Mouse (Mus musculus) cerebellum, postnatal 4 days (tissue): ENCODE results near the gene Sypl2.

Experiments
- DNase-seq, 2 experiments: peaks; one replicate each; pipeline ENCODE4 v3.0.0; 2022; ENCODE audit warnings: low spot score in 2 of 2, mixed read lengths in 1 of 2

The Sypl2 gene

GRCm38 (mm10) chr3:108205601-108206000 lies 20.8 kb downstream of the Sypl2 start:
- no peak for DNase-seq

DNA sequence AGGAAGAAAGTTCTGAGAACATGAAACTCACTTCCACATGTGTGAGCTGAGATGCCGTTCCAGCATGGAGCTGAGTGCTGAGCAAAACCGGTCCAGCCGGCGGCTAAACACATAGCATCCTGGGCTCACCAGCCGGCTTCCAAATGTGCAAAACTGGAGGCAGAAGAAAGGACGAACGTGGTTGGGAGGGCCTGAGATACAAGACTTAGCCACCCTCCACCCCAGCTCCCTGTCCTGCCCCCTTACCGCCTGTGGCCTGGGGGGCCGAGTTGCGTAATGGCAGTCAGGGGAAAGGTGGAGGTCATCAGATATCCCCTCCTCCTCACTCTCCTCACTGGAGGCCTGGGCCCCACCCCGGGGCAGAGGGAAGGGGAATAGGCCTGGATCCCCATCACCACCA lies 22.0 kb downstream of the Sypl2 start:
- no peak for DNase-seq

- DNase-seq: peak; percentile 67 to 77
These were observed 22.7 kb downstream of the Sypl2 start for GRCm38 (mm10) chr3:108203621-108204325.

DNA sequence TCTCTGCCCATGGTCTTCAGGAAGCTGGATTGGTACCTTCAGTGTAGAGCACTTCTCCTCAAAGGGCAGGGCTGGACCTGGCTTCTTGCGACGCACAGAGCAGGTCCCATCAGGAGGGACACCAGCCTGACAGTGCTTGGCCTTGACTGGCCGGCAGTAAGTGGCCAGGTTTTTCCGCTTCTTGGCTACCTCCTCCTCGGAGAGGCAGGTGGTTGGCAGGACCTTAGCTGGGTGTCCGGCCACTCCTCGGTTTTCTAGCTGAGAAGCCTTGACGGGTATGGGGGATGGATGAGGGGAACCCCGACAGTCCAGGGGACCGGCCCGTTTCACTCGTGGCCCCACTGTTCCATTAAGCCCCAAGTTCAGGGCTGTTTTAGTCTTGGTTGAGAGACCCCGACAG lies 23.2 kb downstream of the Sypl2 start:
- DNase-seq: no peak

DNA sequence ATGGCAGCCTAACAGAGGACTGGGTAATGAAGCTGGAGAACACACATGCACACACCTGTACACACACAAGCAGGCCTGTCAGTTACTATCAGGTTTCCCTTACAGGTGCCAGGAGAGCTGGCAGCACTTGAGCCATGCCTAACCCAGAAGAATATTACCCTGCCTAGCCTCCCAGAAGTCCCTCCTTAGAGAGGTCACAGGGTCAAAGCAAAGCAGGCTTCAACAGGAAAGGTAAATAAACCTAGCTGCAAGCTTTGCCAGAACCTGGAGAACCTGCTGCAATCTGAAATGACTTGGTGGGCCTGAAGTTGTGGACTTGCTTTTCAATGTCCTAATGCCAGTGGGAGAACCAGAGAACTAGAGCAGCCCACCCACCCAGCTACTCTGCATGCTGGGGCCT lies 23.9 kb downstream of the Sypl2 start:
- no peak for DNase-seq

- peak; percentile 58 to 78 for DNase-seq
These were observed 25.8 kb downstream of the Sypl2 start, which contains the start of gene Cyb561d1 for GRCm38 (mm10) chr3:108200329-108201323. Gene Cyb561d1, minus strand, starts transcription at chr3:108201212.

DNA sequence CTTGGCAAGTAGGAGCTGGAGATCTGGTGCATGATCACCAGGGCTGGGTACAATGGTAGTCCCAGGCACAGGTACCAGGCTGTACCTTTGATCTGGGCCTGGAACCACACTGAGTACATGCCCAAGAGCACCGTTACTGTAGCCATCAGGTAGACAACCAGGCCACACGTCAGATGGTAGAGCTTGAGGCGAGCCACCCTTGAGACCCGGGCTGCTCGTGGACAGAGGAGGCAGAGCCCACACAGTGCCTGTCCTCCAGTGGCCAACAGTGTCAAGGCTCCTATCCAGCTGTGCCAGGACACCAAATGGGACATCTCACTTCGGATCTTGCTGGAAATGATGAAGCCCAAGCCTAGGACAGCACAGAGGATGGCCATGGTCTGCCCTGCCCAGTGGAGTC lies 27.2 kb downstream of the Sypl2 start:
- DNase-seq: no peak

GRCm38 (mm10) chr3:108197066-108197497 lies 29.4 kb downstream of the Sypl2 start:
- DNase-seq: peak in 1 of 2 experiments; percentile 64

DNA sequence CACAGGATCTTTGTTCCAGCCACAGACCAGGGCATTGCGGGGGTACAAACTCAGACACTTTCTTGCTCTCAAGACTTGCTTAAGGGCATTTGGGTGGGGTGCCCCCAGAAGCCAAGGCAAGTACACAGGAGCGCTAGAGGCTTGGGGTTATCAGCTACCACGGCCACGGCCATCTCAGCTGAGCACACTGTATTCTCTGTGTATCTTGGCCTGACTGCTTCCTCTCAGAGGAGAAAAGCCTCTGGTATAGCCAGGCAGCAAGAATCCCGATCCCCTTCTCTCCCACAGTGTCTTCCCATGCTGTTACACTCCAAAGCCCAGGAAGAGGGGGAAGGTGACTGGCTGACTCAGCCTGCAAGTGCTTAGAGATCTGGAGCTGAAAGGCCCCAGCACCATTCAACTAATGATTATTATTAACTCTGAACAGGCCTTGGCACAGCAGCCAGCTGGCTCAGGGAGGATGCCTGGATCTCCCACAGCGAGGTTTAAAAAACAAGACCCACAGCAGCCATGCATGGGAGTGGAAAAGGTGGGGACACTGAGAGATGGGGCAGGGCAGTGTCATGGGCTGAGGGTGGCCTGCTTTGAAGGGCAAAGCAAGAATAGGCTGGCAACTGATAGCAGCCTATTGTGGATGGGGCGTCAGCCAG lies 30.4 kb downstream of the Sypl2 start:
- DNase-seq: peak in 1 of 2 experiments; percentile 32

DNA sequence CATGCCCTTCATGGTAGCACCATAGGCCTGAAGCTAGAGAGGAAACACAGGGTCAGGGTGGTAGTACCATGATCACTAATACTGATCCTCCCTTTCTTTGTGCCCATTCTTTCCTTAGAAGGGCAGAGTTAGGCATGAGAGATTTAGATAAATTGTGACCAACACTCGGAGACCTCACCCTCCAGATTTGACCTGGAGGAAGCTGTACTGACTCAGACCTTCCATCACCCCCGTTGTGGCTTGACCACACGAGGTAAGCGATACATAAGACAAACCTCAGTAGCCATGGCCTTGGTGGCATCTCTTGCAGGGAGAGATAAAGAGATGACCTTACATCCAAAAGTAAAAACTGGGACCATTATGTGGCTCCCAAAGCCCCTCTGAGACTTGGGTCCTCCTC lies 31.2 kb downstream of the Sypl2 start:
- DNase-seq: no peak

DNA sequence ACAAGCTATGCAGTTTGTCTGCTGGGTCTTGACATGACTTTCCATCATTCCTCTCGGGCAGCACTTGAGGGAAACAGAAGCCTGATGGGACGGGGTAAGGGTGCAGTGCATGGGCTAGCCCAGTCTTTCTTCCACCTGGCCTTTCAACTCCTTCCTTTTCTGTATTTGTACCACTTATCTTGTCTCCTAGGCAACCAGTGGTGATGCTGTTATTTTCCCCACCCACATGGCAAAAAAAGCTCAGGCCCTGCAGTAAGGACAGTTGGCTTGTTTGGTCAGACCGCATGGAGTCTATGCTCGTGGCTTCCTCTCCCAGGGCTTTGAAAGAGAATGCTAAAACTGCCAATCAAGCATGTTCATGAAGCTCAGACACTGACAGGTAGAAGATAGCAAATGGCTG lies 32.8 kb downstream of the Sypl2 start:
- no peak for DNase-seq

GRCm38 (mm10) chr3:108189897-108190296 lies 36.6 kb downstream of the Sypl2 start:
- no peak for DNase-seq

DNA sequence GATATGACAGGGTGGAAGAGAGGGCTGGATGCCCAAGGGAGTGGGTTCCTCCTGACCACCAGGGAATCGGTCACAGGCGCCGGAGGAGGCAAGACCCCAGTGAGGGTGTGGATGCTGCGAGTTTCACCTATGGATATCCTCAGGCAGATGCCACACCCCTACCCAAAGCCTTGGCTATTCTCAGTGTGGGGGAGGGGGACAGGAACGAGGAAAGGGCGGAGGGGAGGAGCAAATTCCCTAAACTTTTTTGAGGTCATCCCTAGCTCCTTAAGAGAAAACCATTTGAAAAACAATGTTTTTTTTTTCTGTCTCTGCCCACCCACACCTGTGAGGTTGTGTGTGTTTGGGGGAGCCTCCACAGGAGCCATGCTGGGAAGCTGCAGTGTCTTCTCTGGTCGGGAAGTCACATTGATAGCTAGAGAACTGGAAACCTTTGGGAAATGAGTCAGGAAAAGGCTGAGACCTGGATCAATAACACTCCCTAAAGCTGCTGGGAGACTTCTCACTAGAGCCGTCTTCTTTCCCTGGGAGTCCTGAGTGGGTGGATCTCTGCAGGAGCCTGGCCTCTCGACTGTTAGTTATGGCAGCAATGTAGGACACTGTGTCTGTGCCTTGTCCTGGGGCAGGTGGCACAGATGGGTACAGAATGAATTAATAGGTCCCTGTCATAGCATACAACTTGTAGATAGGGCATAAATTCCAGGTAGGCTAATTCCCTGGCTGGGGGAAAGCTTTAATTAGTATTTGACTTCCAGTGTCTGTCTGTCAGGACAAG lies 37.5 kb downstream of the Sypl2 start:
- DNase-seq: no peak

- DNase-seq: no peak
These were observed 39.2 kb downstream of the Sypl2 start for GRCm38 (mm10) chr3:108187111-108187795.

DNA sequence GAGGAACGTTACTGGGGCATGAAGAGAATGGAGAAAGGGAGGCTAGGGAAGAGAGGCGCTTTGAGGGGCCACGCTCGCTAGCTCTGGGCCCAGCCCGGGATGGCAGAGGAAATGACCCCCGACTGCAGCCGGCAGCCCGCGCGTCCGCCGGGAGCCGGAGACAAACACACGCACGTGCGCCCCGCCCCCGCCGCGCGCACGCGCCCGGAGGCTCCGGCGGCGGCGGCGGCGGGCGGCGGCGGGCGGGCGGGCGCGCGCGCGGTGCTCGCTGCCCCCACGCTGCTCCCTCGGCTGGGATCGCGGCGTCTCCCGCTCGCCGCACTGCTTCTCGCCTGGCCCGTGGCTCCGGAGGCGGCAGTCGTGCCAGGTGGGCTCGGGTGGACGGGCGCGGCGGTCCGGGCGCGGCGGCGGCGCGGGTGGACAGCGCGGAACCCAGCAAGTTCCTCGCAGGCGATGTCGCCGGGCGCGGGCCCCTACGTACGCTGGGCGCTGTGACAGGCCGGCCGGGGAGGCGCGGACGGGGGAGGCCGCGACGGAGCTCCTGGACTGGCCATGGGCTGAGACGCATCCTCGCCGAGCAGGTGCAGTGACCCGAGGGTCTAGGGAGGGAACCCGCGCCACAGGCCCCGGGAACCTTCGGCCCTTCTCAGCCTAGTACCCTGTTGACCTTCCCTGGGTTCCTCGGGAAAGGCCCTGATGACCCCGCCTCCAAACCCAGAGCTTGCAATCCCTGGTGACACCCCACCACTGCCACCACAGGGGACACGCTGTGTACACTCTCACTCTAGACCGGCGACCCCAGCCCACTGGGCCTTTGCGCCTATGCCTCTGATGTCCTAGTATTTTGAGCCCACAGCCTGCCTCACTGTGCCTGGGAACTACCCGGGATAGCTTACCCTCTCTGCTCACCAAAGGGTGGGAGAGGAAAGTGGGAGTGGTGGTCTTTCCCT lies 40.1 kb downstream of the Sypl2 start, which contains the start of gene Amigo1:
TSS of gene Amigo1 (plus strand) at position 238 of the 950 bp plus-strand sequence.
- DNase-seq: no peak

DNA sequence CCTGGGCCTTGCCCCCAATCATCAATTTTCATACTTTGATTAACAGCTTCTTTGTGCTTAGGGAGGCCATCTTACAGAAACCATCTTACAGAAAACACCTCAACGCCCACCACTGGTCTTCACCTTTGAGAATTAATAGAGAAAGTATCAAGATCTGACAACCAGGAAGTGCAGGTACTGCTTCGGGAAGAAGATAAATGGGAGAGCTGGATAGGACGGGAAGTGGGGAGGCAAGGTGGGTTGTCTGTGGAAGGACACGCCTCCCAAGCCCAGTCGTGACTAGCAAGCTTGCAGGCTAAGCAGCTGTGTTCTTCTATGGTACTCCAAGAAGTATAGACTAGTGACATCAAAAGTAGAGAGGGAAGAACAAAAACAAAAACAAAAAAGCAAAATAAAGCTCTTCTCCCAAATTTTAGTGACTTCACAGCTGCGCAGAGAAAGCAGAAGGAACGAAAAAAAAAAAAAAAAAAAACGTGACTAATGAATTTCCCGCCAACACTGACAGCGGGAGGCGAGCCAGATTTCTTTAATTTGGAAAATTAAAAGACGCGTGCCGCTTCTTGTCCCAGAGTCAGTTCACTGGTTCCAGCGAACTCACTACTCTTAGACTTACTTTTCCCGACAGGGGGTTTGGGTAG lies 40.9 kb downstream of the Sypl2 start:
- no peak for DNase-seq

DNA sequence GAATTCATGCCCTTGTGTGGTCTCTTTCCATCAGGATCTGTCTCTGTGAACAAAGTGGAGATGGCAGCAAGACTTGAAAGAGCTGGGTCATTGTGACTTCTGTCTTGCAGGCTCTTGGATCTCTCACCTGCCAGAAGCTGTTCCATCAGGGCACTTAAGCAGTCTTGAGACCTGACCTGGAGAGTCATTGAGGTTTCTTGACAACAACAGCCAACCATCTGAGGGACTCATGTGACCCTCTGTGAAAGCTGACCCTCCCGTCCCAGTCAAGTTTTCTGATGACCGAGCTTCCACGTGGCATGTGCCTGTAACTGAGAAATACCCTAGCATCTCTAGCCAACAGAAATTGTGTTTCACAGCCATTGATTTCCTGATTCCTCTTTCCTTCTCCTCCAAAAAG lies 41.7 kb downstream of the Sypl2 start:
- DNase-seq: no peak

- no peak for DNase-seq
These were observed 45.9 kb downstream of the Sypl2 start for GRCm38 (mm10) chr3:108180514-108180913.
